Mouse (Mus musculus): Measurements from ENCODE around the gene Hfm1.

- TF ChIP-seq GATA1 (IDR thresholded peaks at IDR 0.05; ENCODE audit: borderline replicate concordance, low read length) (no peak), FLI1 (IDR thresholded peaks at IDR 0.05; ENCODE audit: low read length) (no peak)
These were observed 93.1 kb downstream of the Hfm1 start for GRCm38 (mm10) chr5:106833025-106833424.

All from megakaryocyte, embryonic 14.5 days (primary cell).